In the genomic region with DNA sequence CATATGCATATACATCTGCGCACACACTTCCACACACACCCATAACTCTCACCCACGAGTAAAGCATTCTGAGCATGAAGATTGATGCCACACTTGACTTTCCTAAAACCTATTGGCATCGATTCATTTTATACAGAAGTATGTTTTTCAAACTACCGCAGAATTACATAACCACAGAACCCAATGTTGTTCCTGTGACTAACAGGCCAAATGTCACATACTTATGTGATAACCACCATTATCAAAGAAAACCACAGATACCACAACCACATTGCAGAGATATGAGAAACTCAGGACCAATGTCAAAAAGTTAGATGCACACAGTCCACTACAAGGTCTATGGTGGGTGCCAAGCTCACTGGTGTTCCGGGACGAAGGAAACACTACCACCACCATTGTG, we compare ENCODE assay signal across 14 mouse cellular contexts. TPM values are rescaled to one million over a fixed set of nuclear protein-coding genes. Genes with fewer than 3 reads are reported as not detected.
"Had no signal": no experiment of that assay in that cellular context is flagged by ENCODE, and none has a peak within 500 bp of the region (broad histone marks: within the 10 kb centered on the region; RNA-seq: fewer than 3 reads in every experiment).

No protein-coding gene starts in this region.

- DNase-seq: kidney, adult 8-10 months; kidney, postnatal 25 days; layer of hippocampus, adult 9-11 months; layer of hippocampus, postnatal 36 days; lung, embryonic 14.5 days; lung, postnatal 14 days; midbrain, embryonic 14.5 days; thymus, postnatal 14 days had no signal

- H3K27ac ChIP-seq: limb, embryonic 15.5 days; liver, embryonic 12.5 days; neural tube, embryonic 12.5 days; stomach, postnatal 0 days had no signal

- H3K27me3 ChIP-seq: limb, embryonic 15.5 days; liver, embryonic 12.5 days; neural tube, embryonic 12.5 days had no signal

- H3K4me1 ChIP-seq: limb, embryonic 15.5 days; liver, embryonic 12.5 days; neural tube, embryonic 12.5 days had no signal

- H3K4me3 ChIP-seq: limb, embryonic 15.5 days; liver, embryonic 12.5 days; neural tube, embryonic 12.5 days had no signal

- H3K36me3 ChIP-seq: limb, embryonic 15.5 days; liver, embryonic 12.5 days; neural tube, embryonic 12.5 days had no signal

- H3K9me3 ChIP-seq: limb, embryonic 15.5 days; liver, embryonic 12.5 days; neural tube, embryonic 12.5 days had no signal

RNA-seq across cellular contexts. Expression of a gene that starts 50.3 kb away (rescaled TPM):
- total RNA-seq: neutrophil, adult 5-6 weeks had no signal
- polyA plus RNA-seq: liver, embryonic 12.5 days; liver, embryonic 16.5 days; lung, embryonic 14.5 days had no signal
